Mouse (Mus musculus): ENCODE measurements around the gene Itpr3.

The Itpr3 gene

GRCm38 (mm10) chr17:27119540-27119895 is 62.4 kb downstream of the Itpr3 start:
- no peak for DNase-seq (ENCODE audit: low spot score in 2 of 2)

- DNase-seq (ENCODE audit: low spot score in 2 of 2), result no peak
These were observed 62.9 kb downstream of the Itpr3 start for GRCm38 (mm10) chr17:27119954-27120353.

- no peak for DNase-seq (ENCODE audit: low spot score in 2 of 2)
These were observed 63.5 kb downstream of the Itpr3 start for GRCm38 (mm10) chr17:27120561-27121024.

GRCm38 (mm10) chr17:27121266-27121665 is 64.2 kb downstream of the Itpr3 start:
- DNase-seq (ENCODE audit: low spot score in 2 of 2), result no peak

GRCm38 (mm10) chr17:27121781-27122180 is 64.7 kb downstream of the Itpr3 start:
- DNase-seq (ENCODE audit: low spot score in 2 of 2), result no peak

- no peak for DNase-seq (ENCODE audit: low spot score in 2 of 2)
These were observed 65.6 kb downstream of the Itpr3 start for GRCm38 (mm10) chr17:27122701-27123100.

- DNase-seq (ENCODE audit: low spot score in 2 of 2), result no peak
These were observed 66.0 kb downstream of the Itpr3 start for GRCm38 (mm10) chr17:27123103-27123502.

- no peak for DNase-seq (ENCODE audit: low spot score in 2 of 2)
These were observed 66.8 kb downstream of the Itpr3 start for GRCm38 (mm10) chr17:27123813-27124375.

- DNase-seq (ENCODE audit: low spot score in 2 of 2), result peak; percentile 51 to 71
These were observed 68.1 kb downstream of the Itpr3 start for GRCm38 (mm10) chr17:27125185-27125584.

GRCm38 (mm10) chr17:27125669-27126202 is 68.6 kb downstream of the Itpr3 start:
- DNase-seq (ENCODE audit: low spot score in 2 of 2), result no peak

- no peak for DNase-seq (ENCODE audit: low spot score in 2 of 2)
These were observed 69.9 kb downstream of the Itpr3 start for GRCm38 (mm10) chr17:27126974-27127373.

GRCm38 (mm10) chr17:27128189-27128588 is 71.1 kb downstream of the Itpr3 start:
- DNase-seq (ENCODE audit: low spot score in 2 of 2), result no peak

GRCm38 (mm10) chr17:27129291-27129690 is 72.2 kb downstream of the Itpr3 start:
- no peak for DNase-seq (ENCODE audit: low spot score in 2 of 2)

- no peak for DNase-seq (ENCODE audit: low spot score in 2 of 2)
These were observed 72.7 kb downstream of the Itpr3 start for GRCm38 (mm10) chr17:27129819-27130218.

GRCm38 (mm10) chr17:27130246-27130645 is 73.1 kb downstream of the Itpr3 start:
- no peak for DNase-seq (ENCODE audit: low spot score in 2 of 2)

GRCm38 (mm10) chr17:27131240-27131665 is 74.1 kb downstream of the Itpr3 start:
- no peak for DNase-seq (ENCODE audit: low spot score in 2 of 2)

GRCm38 (mm10) chr17:27132238-27132637 is 75.1 kb downstream of the Itpr3 start:
- DNase-seq (ENCODE audit: low spot score in 2 of 2), result no peak

- peak; percentile 96 to 97 for DNase-seq (ENCODE audit: low spot score in 2 of 2)
These were observed 76.5 kb downstream of the Itpr3 start, which contains the start of gene Uqcc2 for GRCm38 (mm10) chr17:27133551-27134141. Uqcc2 (minus strand) TSS chr17:27133916.

GRCm38 (mm10) chr17:27134187-27134586 is 77.1 kb downstream of the Itpr3 start:
- DNase-seq (ENCODE audit: low spot score in 2 of 2), result no peak

GRCm38 (mm10) chr17:27134715-27135114 is 77.6 kb downstream of the Itpr3 start:
- no peak for DNase-seq (ENCODE audit: low spot score in 2 of 2)

GRCm38 (mm10) chr17:27138396-27138795 is 81.3 kb downstream of the Itpr3 start:
- DNase-seq (ENCODE audit: low spot score in 2 of 2), result no peak

- no peak for DNase-seq (ENCODE audit: low spot score in 2 of 2)
These were observed 82.2 kb downstream of the Itpr3 start for GRCm38 (mm10) chr17:27139304-27139703.

GRCm38 (mm10) chr17:27140262-27140661 is 83.2 kb downstream of the Itpr3 start:
- no peak for DNase-seq (ENCODE audit: low spot score in 2 of 2)
